Mouse (Mus musculus) sigmoid colon, adult 10 weeks (tissue): ENCODE data around the gene Tas2r134. TPM values are rescaled to one million over a fixed set of nuclear protein-coding genes. Genes with fewer than 3 reads are reported as not detected.

Experiments used
- polyA plus RNA-seq: library from polyadenylated mRNA; stranded (reverse); fragments of 350-450 nt; fragmentation: Illumina TruSeq; extraction: RNeasy Lipid Tissue Mini Kit (QIAGEN cat#74804); gene quantifications from one replicate; pipeline ENCODE4 v1.2.3, GENCODE M21; 2014; ENCODE audit warnings: low read depth, low replicate concordance

Gene Tas2r134
- not detected for polyA plus RNA-seq

DNA sequence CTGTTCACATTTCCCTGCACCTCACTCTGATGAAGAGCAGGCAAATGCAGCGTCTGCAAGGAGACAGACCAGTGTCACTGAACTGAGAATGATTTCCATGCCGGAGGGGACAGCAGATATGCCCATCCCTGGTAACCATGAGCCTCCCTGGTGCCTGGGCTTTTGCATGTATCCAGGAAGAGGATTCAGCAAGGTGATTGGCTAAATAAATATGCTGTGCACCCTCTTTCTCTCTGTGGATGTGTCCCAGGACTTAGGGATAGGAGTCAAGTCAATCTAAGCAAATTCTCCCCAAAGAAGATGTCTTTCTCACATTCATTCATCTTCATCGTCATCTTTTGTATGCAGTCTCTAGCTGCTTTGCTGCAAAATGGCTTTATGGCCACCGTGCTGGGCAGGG lies at the start of gene Tas2r134:
TSS of gene Tas2r134 (plus strand) at position 301 of the 400 bp plus-strand sequence.

